Mouse (Mus musculus) hindbrain, embryonic 11.5 days (tissue): ENCODE results near the gene Ccdc167. TPM values are rescaled to one million over a fixed set of nuclear protein-coding genes. Genes with fewer than 3 reads are reported as not detected.
"Not testable (repeated sequence)": the region's sequence is repeated elsewhere in the genome, so short reads cannot be mapped to it uniquely, and the experiment has no call there.

Experiments
- ATAC-seq: fragments of 200-750 bp; cut with Nextera tagmentation; 2 replicates; pipeline ENCODE4 v1.8.0; 2017; ENCODE audit warnings: mild to moderate bottlenecking, moderate TSS enrichment, moderate library complexity; ENCODE audit not compliant: low FRiP score
- DNase-seq: peaks from one replicate; pipeline ENCODE4 v3.0.0-alpha.2; 2015; ENCODE audit warnings: low spot score
- H3K27ac ChIP-seq: fragments of 300-500 bp; sonication (generic); 2 replicates; pipeline ENCODE4 v1.5.1; 2014; ENCODE audit warnings: mild to moderate bottlenecking, low read depth, low read length
- H3K27me3 ChIP-seq: fragments of 300-500 bp; sonication (generic); 2 replicates; pipeline ENCODE4 v1.6.1; 2014; ENCODE audit warnings: mild to moderate bottlenecking, low read length, moderate library complexity, mixed read lengths; ENCODE audit not compliant: control insufficient read depth, insufficient read depth
- H3K36me3 ChIP-seq: fragments of 300-500 bp; sonication (generic); 2 replicates; pipeline ENCODE4 v1.6.1; 2014; ENCODE audit warnings: mild to moderate bottlenecking, low read length, moderate library complexity, mixed read lengths; ENCODE audit not compliant: control insufficient read depth, insufficient read depth
- H3K4me1 ChIP-seq: fragments of 300-500 bp; sonication (generic); replicated peaks from 2 replicates; pipeline ENCODE4 v1.6.1; 2014; ENCODE audit warnings: low read length, mixed read lengths; ENCODE audit not compliant: control insufficient read depth, insufficient read depth
- H3K4me2 ChIP-seq: fragments of 300-500 bp; sonication (generic); replicated peaks from 2 replicates; pipeline ENCODE4 v1.6.1; 2014; ENCODE audit warnings: mild to moderate bottlenecking, low read depth, low read length
- H3K4me3 ChIP-seq: fragments of 300-500 bp; sonication (generic); 2 replicates; pipeline ENCODE4 v1.5.1; 2014; ENCODE audit warnings: low read depth, low read length
- H3K9ac ChIP-seq: fragments of 300-500 bp; sonication (generic); 2 replicates; pipeline ENCODE4 v1.6.1; 2014; ENCODE audit warnings: low read depth, low read length
- H3K9me3 ChIP-seq: fragments of 300-500 bp; sonication (generic); 2 replicates; pipeline ENCODE4 v1.6.1; 2016; ENCODE audit warnings: low read length; ENCODE audit not compliant: control insufficient read depth
- WGBS: fragments of 180-500 bp; shearing (Covaris S2); extraction: QIAGEN DNeasy Blood & Tissue Kit; methylation state at CpG from one replicate; pipeline ENCODE4 v1.1.7; 2014; 5-methylcytosine and 5-hydroxymethylcytosine counted together
- polyA plus RNA-seq: library from polyadenylated mRNA; unstranded; fragments of >200 nt; fragmentation: Nextera tagmentation; extraction: Ambion mirVana; gene quantifications from 2 replicates; pipeline ENCODE4 v1.2.1, GENCODE M21; 2014

Ccdc167 gene
- polyA plus RNA-seq, 1 experiment from 2014 or later = 14.8 TPM

DNA sequence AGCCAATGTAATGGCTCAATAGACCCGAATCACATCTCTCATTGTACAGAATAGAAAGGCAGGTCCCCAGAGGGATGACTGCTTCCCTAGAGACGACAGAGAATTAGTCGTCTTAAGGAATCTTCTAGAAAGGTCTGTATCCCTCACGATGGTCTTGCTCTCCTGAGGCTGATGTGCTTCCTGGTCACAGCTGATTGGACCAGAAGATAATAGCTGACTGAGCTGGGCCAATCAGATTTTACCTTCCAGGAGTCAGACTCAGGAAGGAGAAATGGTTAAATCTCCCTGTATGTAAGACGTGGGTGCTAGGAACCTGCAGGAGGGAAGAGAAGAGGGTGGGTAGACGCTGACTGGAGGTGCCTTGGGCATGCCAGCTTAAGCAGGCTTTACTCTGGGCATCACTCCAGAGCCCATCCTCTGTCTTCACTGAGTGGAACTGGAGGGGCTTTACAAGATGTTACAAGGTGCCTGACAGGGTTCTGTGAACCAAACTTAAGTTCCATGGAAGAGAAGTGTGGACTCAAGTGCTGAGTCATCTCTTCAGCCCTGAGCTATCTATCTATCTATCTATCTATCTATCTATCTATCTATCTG is 8.3 kb upstream of the Ccdc167 start:
- WGBS = 75% methylated on average over 6 of the region's 6 CpGs
- ATAC-seq (no peak), DNase-seq (no peak)
- Histone ChIP-seq H3K9me3 (no peaks in the 10 kb centered on the region), H3K36me3 (no peaks in the 10 kb centered on the region), H3K4me3 (no peak overlapping the region), H3K4me1 (no peaks in the 10 kb centered on the region), H3K27ac (no peak overlapping the region), H3K27me3 (no peaks in the 10 kb centered on the region), H3K4me2 (no peak overlapping the region), H3K9ac (no peak overlapping the region)

DNA sequence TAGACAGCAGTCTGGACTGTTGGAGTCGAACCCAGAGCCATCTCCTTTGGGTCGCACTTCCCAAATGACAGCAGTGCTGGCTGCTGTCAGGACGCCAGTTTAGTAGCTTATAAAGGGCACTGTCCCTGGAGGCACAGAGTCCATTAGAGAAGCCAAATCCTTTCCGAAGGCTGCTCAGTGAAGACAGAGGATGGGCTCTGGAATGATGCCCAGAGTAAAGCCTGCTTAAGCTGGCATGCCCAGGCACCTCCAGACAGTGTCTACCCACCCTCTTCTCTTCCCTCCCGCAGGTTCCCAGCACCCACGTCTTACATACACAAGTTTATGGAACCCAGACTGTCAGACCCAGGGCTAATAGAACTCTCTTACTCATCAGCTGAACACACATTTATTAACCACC is 7.8 kb upstream of the Ccdc167 start:
- H3K9ac ChIP-seq = no peak overlapping the region
- DNase-seq = no peak

DNA sequence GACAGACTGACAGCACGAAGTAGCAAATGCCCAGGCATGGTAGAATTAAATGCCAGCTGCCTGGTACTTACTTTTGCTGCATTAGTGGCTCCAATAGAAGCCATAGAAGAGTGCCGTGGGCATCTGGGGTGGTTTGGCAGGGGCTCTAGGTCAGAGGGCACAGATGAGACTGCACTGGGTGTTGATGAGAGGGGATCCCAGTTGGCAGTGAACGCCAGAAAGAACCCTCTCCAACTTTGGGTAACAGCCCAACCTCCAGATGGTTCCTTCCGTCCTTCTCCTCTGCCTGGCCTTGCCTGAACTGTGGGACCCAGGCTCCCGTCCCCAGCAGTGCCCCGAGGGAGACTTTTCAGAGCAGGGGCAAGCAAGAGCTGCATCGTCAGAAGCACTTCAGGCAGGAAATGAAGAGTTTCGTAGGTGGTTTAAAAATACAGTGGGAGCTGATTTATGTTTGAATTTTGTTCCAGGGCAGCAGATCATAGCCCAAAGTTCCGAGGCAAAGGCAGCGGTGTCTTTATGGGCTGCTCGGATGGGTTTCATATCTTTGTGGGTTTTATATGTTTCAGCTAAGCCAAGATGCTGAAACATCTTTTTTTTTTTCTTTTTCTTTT is 4.0 kb upstream of the Ccdc167 start:
- Histone ChIP-seq H3K27ac (no peak overlapping the region), H3K9me3 (no peaks in the 10 kb centered on the region), H3K36me3 (no peaks in the 10 kb centered on the region), H3K4me1 (peaks cover 4% of the 10 kb centered on the region), H3K4me3 (no peak overlapping the region), H3K27me3 (no peaks in the 10 kb centered on the region), H3K9ac (no peak overlapping the region), H3K4me2 (no peak overlapping the region)
- DNase-seq = no peak
- no peak for ATAC-seq
- 78% methylated on average over 11 of the region's 11 CpGs for WGBS

More for the DNA sequence above, 7.8 kb upstream of the Ccdc167 start:
- Histone ChIP-seq H3K27me3 (no peaks in the 10 kb centered on the region), H3K36me3 (no peaks in the 10 kb centered on the region), H3K27ac (no peak overlapping the region), H3K4me1 (no peaks in the 10 kb centered on the region), H3K4me3 (no peak overlapping the region), H3K9me3 (no peaks in the 10 kb centered on the region), H3K4me2 (no peak overlapping the region)
- 88% methylated on average over 6 of the region's 6 CpGs for WGBS
- ATAC-seq = no peak

DNA sequence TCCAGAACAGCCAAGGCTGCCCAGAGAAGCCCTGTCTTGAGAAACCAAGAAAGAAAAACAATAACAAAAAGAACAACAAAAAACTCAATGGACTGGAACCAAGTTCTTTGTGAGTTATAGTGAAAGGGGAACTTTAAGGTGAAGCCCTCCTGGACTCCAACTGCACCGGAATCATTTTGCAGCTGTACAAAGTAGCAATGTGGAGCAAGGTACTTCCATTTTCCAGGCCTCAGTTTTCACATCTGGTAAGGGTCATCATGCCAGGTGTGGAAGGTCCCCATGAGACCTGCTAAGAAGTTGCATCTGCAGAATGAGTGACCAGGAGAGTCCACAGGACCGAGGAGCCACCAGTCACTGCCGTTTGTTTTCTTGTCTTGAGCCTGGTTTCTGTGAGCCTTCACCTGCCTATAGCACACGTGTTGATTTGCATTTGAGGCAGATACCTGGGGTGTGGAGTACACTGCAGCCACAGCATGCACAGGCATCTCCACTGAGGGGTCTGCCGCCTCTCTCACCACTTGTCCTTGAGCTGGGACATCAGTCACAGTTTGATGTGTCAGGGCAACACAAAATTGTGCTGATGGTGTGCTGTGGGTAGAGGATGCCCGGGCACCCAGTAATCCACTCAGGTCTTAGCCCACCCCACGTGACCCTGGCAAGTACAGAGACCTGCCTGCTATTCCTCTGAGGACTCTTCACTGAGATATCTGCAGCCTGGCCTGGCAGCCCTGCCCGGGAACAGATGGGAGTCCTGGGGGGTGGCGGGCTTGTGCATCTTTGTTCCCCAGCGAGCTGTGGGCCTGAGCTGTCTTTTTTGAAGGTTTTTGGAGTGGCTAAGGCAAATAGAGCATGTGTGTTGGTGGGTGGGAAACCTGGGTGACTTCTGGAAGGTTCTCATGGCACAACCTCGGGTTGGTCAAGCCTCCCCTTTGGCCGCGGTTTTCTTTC is 3.1 kb upstream of the Ccdc167 start:
- 76% methylated on average over 13 of the region's 13 CpGs for WGBS
- Histone ChIP-seq H3K9ac (no peak overlapping the region), H3K27me3 (no peaks in the 10 kb centered on the region), H3K9me3 (no peaks in the 10 kb centered on the region), H3K27ac (no peak overlapping the region), H3K4me2 (no peak overlapping the region), H3K4me3 (no peak overlapping the region), H3K36me3 (no peaks in the 10 kb centered on the region), H3K4me1 (peaks cover 4% of the 10 kb centered on the region)
- DNase-seq (no peak), ATAC-seq (no peak)

DNA sequence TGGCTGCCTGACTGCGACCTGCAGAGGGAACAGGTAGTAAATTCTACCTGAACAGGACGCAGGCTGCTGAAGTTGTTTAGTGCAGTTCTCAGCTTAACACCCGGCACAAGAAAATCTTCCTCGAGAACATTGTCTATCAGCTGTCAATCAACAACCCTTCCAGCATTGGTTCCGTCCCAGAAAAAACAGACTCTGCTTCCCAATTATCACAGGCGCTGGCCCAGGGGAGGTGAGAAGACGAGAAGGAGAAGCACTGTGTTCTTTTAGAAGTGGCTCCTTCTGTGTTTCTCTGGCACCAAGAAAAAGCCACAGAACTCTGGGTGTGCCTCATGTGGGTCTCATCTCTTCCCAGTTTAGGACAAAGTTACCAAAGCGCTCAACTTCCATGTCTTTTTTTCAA is 1.8 kb upstream of the Ccdc167 start:
- H3K9me3 ChIP-seq = no peaks in the 10 kb centered on the region
- ATAC-seq = no peak
- H3K27me3 ChIP-seq = no peaks in the 10 kb centered on the region
- no peak for DNase-seq
- WGBS = 87% methylated on average over 8 of the region's 8 CpGs
- H3K4me3 ChIP-seq = no peak overlapping the region
- H3K9ac ChIP-seq = no peak overlapping the region
- H3K27ac ChIP-seq = no peak overlapping the region
- peaks cover 4% of the 10 kb centered on the region for H3K4me1 ChIP-seq
- no peak overlapping the region for H3K4me2 ChIP-seq
- no peaks in the 10 kb centered on the region for H3K36me3 ChIP-seq

DNA sequence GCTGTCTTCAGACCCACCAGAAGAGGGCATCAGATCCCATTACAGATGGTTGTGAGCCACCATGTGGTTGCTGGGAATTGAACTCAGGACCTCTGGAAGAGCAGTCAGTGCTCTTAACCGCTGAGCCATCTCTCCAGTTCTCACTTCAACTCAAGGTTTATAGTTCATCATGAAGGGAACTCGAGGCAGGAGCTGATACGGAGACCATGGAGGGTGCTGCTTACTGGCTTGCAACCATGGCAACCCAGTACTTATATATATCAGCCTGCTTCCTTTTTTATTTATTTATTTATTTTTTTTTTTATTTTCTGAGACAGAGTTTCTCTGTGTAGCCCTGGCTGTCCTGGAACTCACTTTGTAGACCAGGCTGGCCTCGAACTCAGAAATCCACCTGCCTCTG is 3.1 kb downstream of the Ccdc167 start:
- H3K27ac ChIP-seq, H3K9ac ChIP-seq, DNase-seq, H3K36me3 ChIP-seq, H3K4me3 ChIP-seq, H3K9me3 ChIP-seq, H3K4me2 ChIP-seq, H3K27me3 ChIP-seq, ATAC-seq: not testable (repeated sequence)
- WGBS = 92% methylated on average over 4 of the region's 4 CpGs
- peaks cover 14% of the 10 kb centered on the region for H3K4me1 ChIP-seq

DNA sequence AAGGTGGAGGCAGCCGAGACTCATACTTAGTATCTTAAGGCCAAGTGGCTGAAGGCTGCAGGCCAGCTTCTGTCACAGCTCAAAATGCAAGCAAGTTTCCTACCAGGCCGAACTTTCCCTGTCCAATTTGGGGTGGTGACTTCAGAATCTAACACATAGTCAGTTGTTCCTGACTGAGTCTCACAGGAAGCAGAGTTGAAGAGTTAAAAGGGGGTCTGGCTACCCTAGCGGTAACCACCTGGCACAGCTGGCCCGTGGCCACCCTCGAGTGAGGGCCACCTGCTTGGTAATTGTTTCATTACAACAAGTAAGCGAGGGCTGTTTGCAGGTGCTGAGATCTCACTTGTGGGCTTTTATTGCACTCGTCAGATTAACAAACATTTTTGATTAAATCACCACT is 4.3 kb downstream of the Ccdc167 start:
- H3K27me3 ChIP-seq = no peaks in the 10 kb centered on the region
- H3K4me1 ChIP-seq = peaks cover 14% of the 10 kb centered on the region
- H3K9me3 ChIP-seq = no peaks in the 10 kb centered on the region
- no peak overlapping the region for H3K4me3 ChIP-seq
- H3K9ac ChIP-seq = no peak overlapping the region
- H3K27ac ChIP-seq = no peak overlapping the region
- ATAC-seq (no peak), DNase-seq (no peak)
- H3K4me2 ChIP-seq = no peak overlapping the region
- H3K36me3 ChIP-seq = no peaks in the 10 kb centered on the region
- WGBS = 80% methylated on average over 7 of the region's 7 CpGs

DNA sequence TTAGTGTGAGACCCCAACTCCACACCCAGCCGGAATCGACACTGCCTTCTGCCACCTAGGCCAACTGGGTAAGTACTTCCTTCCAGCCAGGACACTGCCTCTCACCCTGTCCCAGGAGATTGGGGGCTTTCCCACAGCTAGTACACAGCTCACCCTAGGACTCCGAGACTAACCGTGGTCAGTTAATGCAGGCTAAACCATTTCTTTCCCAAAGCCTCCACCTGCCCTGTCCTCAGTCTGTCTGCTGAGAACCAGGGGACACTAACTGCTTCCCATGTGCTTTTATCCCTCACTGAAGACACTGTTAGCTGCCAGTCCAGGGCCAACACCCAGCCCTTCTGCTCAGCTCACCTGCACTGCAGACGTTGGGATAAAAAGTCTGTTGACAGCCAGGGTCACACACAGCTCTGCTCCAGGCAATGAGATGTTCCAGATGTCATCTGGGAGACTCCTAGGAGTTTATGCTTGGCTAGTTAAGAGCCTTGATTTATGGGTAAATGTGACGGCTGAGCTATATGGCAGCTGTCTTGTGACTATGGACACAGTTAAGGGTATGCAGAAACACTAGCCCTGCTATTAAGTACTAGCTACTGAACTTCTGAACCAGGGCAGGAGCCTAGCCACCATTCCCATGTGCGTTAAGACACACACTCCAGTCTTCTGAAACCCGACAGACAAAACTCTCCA is 5.0 kb downstream of the Ccdc167 start:
- Histone ChIP-seq H3K9ac (no peak overlapping the region), H3K4me2 (no peak overlapping the region), H3K4me1 (peaks cover 14% of the 10 kb centered on the region), H3K27ac (no peak overlapping the region), H3K4me3 (no peak overlapping the region), H3K9me3 (no peaks in the 10 kb centered on the region), H3K27me3 (no peaks in the 10 kb centered on the region), H3K36me3 (no peaks in the 10 kb centered on the region)
- 78% methylated on average over 8 of the region's 8 CpGs for WGBS
- ATAC-seq (no peak), DNase-seq (no peak)
